Mouse (Mus musculus) inflammation-experienced regulatory T-cells, adult 6 months (primary cell): Measurements from ENCODE around the gene Rrm2. TPM values are rescaled to one million over a fixed set of nuclear protein-coding genes. Genes with fewer than 3 reads are reported as not detected.
"Not testable (repeated sequence)": the region's sequence is repeated elsewhere in the genome, so short reads cannot be mapped to it uniquely, and the experiment has no call there.

Source experiments
- ATAC-seq: one replicate; pipeline ENCODE4 v1.8.0; 2017
- polyA plus RNA-seq, 3 experiments: library from polyadenylated mRNA; unstranded; fragments of 100-300 nt; shearing (Covaris generic); gene quantifications; one replicate each; pipeline ENCODE4 v1.2.1; 2017

The Rrm2 gene
- 100 to 1,000 TPM in 1 of 3 experiments, 10 to 100 TPM in 2; 41.3 to 492 (median 44.8) TPM for polyA plus RNA-seq

DNA sequence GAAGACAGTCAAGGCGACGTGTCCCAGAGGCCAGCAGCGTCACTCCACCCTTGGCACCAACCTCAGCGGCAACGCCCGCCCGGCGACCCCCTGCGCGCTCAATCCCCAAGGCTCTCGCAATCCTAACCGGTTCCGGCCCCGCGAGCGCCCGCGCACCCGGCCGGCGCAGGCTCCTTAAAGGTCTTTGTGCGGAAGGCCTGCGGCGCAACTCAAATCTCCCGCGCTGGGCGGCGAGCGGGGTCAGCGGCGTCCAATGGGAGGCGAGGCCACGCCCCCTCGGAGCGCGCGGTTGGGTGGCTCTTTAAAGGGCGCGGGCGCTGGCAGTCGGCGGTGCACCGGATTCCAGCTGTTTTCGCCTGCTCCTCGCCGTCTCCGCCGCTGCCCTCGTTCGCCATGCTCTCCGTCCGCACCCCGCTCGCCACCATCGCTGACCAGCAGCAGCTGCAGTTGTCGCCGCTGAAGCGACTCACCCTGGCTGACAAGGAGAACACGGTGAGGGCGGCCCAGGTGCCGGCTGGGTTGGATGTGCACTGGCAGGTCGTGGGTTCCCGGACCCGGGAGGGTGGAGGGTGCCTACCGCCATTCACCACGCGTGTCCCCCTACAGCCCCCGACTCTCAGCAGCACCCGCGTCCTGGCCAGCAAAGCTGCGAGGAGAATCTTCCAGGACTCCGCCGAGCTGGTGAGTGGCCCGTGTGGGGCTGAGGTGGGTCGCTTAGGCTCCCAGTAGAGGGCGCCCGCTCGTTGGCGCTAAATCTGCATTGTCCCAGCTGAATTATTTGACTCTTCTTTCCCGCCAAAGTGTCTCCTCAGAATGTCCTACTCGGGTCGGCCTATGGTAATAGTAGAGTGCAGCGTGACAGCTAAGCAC lies at the start of gene Rrm2:
TSS of gene Rrm2 (plus strand) at position 288 of the 870 bp plus-strand sequence.
- peak; percentile 84 for ATAC-seq

DNA sequence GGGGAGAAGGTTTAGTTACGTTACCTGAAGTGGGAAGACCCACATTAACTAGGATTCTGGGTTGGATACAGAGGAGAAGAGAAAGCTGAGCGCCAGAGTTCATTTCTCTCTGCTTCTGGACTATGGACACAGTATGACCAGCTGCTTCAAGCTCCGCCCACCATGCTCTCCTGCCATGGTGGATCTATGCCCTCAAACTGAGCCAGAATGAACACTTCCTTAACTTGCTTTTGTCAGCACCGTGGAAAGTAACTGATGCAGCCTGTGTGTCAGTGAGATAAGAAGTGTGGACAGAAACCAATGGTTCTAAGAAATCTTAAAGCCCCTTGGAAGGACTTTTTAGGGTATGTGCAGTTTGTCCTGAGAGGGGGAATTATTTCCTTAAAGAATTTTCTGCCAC lies 49.0 kb upstream of the Rrm2 start:
- no peak for ATAC-seq

DNA sequence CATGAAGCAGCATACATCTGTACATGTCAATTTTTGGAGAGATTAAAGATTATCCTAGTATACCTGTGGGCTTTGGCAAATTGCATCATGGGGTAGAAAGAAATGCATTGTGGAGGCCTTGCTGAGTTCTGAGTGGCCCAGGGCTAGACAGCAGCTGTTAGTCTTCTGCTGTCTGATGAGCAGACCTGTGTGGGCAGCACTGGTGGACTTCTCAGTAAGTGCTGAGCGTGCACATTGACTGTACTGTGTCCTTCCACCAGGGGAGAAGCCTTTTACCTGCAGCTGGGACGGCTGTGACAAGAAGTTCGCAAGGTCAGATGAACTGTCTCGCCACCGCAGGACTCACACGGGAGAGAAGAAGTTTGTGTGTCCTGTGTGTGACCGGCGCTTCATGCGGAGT lies 48.1 kb upstream of the Rrm2 start:
- ATAC-seq = no peak

DNA sequence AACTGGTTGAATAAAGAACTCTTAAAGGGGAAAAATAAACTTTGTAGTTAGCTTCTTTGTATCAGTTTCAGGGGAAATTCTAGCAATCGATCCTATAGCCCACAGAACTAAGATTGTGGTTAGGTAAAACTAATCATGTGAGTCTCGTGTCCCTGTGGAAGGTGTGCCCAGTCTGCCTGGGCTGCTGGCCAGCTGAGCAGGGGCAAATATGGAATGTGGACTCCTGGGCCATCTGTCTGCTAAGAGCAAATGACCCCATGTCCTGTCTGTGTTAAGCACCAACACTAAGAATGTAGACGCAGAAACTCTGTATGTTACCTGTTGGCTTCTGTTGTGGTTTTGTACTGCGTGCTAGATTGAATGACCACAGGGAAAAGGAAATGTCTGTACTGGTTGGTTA lies 46.9 kb upstream of the Rrm2 start:
- no peak for ATAC-seq

DNA sequence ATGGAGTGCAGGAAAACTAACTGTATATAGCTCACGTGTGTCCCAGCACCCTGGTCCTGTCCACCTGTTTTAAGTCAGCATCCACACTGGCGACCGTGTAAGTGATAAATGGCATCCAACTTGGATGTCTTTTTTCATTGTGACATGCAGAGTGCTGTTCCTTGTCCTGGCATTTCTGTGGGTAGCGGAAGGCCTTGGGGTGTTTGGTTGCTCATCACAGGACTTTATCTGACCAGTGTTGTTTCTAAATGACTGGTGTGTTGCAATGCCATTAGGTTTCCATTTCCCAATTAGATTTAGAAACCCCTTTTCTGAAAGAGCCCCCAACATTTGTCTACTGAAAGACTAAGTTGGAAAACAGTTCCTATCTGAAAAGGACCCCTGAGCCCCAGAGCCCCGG lies 45.9 kb upstream of the Rrm2 start:
- ATAC-seq = no peak

DNA sequence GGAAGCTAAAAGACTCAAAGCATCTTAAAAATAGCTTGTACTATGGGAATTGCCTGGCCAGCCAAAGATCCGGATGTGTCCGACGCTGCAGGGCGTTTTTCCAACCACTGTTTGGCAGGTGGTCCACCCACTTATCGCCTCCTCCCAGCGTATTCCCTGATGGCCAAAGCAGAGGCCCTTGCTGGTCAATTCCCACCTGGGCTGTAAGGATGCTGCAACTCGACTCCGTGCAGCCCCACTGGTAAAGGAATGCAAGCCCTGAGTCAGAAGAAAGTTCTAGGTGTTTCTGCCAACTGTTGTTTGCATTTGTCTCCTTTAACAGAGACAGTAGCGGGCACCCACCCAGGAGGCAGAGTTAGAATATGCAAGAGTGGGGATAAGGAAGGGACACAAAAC lies 27.9 kb upstream of the Rrm2 start:
- ATAC-seq = no peak

DNA sequence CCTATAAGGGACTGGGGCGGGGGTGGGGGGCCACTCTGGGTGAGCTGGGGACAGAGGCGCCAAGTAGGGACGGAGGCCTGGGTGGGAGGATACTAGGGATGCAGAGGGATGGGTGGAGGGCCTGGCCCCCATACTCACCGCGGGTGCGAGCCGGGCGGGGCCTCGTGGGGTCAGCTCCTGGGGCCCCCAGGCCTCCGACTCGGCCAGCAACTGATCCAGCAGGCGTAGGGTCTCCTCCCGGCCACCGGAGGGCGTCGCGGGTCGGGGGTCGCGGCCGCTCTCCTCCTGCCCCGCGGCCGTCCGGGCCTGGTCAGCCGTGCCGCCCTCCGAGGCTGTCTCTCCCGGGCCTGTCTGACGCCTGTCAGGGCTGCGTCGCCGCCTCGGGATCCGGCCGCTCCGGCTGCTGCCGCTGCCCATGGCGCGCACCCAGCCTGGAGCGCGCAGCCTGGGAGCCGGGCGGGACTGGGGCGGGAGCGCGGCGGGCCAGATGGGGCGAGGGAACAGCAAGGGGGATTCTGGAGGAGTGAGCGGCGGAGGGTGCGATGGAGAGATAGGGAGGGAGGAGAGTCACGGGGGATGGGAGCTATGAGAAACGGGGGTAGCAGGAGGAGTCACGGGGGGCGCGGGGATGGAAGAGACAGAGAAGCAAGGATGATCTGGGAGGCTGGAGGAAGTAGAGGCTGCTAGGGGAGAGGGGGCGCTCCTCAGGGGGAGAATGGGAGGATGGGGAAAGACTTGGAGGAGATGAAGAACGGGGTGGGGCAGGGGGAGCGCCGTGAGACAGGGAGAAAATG lies 27.4 kb upstream of the Rrm2 start:
- no peak for ATAC-seq

DNA sequence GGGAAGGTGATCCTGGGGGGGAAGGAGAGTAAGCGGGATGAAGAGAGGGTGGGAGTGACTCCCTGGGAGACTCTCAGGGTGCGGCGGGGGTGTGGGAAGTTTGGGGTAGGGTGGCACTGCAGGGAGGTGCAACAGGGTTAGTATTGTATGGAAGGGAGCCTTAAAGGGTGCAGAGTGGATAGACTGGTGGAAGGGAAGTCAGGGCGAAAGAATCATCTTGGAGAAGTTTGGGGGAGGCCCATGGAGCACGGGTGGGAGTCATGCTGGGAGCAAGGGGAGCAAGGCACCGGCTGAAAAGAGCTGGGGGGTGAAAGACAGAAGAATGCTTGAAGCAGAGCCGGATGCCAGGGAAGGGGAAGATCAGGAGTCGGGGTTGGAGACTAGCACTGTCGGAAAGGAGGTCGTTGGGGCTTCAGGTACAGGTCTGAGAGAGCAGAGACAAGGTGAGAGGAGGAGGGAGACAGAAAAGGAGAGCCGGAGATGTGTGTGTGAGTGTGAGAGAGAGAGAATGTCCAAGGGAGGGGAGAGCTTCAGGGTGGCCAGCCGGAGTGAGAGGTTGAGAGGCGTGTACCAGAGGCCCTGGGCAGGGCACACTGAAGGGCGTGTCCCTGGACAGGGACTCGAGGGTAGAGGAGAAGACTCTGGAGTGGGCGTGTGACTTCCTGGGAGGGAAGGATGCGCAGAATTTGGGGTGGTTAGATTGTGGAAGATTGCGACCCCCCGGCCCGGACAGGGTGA lies 26.6 kb upstream of the Rrm2 start, which contains the start of gene Cys1:
TSS of gene Cys1 (minus strand) at position 528 of the 738 bp plus-strand sequence.
- ATAC-seq = no peak

DNA sequence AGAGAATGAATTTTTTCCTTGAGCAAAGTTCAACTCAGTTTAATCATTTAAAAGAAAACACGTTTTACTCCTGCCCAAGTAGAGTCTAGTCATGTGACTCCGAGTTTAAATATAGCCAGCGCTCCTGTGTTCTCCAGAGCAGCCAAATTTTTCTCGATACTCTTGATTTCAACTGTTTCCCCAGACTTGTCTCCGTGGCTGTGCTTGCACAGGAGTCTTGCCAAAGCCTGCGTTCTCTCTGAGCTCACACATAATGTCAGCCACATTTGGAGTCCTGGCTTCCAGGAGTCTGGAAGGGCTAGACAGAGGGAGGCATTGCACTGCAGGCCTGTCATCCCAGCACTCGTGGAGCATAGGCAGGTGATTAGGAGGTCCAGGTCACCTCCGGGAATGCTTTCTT lies 25.5 kb upstream of the Rrm2 start:
- no peak for ATAC-seq

DNA sequence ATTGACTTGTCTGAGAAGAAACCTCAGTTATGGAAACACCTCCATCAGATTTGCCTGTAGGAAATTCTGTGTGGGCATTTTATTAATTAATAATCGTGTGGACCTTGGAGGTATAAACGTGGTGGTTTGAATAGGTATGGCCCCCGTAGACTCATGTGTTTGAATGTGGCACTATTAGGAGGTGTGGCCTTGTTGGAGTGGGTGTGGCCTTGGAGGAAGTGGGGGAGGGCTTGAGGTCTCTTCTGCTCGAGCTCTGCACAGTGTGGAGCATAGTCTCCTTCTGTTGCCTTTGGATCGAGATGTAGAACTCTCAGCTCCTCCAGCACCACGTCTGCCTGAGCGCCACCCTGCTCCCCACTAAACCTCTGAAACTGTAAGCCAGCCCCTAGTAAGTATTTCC lies 24.6 kb upstream of the Rrm2 start:
- no peak for ATAC-seq

DNA sequence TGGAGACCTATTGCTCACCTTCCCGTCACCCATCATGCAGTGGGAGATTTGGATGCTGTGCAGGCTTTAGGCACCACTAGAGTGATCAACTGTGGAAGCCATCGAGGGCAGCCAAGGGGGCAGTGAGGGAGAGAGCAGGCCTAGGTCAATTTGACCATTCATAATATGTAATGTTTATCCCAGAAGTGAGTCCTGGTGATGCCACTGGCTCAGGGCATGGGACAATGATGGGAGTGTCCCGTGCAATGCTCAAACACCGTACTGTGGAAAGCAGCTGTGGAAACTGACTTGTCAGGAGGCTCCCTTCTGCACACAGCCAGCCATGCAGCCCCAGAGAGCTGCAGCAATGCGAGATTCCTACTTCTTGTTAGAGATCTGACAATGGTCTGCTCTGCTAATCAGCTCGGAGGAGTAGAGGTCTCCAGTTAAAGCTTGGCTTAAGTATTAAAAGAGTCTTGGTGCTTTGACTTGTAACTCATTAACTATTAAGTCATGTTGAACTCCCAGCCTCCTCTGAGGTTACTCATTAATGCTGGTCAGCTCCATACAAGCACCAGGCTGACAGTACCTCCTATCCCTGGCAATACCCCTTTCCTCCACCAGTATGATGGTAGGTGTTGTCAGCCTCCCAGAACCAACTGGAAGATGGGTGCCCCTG lies 21.9 kb upstream of the Rrm2 start:
- ATAC-seq = no peak

DNA sequence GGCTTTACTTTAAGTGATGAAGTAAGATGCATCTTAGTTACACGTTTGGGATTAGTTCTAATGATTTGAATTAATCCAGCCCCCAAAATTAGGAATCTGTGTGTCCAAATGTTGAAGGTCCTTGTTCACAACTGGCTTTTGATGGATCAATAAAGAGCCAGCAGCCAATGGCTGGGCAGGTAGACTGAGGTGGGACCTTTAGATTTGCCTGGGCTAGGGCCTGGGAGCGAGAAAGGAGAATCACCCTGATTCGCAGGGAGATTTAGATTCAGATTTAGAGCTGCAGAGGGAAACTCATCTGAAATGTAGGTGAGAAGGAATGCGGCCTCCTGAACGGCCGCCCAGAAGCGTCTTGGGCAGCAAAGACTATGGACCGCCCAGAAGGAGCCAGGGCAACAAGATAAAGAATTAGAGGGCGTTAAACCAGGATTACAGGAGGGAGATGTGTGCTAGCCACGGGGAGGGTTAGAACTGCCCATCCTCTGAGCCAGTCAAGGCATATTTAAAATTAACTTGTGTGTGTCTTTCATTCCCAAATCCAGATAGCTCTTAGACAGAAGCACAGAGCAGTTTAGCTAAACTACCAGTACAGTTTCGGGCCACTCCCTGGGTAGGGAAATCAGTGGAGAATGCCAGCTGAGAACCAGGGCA lies 21.2 kb upstream of the Rrm2 start:
- ATAC-seq = no peak

DNA sequence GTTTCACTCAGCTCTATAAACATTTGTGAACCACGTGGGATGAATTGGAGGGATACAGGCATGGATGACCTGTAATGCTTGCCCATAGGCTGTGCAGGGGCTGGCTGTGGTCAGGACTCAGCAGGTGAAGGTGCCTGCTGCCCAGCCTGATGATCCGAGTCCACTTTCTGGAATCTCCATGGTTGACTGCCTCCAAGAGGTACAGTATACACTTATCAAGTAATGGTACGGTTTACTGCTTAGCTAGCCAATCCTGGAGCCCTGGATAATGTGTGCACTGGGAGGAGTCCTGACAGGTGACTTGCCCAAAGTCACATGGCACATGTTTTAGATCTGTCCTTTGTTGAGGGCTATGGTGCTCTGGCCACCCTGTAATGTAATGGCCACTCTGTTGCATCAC lies 17.7 kb upstream of the Rrm2 start:
- ATAC-seq = no peak

DNA sequence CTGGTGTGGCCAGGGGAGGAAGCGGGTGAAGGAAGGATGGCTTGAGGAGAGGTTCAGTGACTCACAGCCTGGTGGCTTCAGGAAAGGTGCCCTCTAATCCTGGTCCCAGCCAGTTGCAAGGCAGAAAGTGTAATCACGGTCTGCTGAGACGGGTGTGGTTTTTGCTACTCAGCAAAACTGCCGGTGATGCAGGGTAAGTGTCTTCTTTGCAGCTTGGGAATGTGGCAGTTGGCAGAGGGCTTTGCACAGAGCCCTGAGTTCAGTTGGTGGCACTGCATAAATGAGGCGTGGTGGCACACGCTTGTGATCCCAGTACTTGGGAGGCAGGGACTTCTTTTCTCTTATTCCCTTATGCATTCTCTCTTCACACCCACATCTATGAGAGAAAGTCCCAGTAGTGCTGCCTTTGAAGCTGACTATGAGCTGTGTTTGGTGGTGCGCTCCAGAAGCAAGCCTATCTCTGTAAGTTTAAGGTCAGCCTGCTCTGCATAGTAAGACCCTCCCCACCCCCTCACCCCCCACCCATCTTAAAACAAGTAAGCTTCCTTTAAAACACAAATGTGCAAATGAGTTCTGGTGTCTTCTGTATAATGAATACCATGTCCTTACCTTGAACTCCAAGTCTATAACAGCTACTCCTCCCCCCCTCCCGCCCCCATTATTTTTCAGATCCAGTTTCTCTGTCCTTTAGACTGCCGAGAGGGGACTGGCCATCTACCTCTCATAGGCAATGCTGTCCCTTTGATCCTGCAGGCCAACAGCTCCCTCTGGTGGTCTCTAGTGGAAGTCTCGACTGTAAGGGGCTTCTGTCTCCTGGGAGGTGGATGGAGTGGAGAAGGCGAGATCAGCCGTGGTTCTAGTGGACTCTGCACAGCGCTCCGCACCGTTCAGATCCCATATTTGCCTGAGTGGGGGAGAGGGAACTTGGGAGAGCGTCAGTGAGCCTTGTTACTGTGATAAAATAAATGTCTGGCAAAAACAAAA lies 11.2 kb upstream of the Rrm2 start:
- peak; percentile 92 for ATAC-seq

DNA sequence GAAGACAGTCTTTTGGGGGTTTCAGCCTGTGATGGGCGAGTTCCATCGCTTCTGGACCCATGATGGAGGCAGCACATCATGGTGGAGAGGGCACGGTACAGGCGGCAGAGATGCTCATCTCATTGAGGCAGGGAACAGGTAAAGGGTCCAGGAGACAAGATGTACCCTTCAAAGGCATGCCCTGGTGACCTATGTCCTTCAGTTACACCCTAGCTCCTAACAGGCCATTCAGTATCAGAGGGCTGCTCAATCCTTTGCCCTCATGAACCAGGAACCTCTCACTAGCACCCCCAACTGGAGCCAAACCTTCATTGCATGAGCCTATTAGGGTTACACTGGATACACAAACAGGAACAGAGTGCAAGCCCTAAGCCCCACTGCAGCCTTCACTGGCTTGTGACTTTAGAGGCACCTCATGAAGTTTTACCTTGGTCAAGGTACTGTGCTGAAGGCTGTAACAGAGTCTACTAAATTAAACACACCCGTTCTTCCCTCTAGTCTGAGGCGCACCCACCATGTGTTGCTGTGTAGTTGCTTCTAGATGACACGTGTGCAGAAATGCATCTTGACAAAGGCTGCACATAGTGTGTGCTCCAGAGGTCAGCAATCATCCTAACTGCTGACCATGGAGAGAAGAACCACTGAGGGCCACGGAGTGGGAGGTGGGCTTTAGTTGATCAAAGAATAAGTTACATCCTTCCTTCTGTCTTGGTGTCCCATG lies 10.4 kb upstream of the Rrm2 start:
- no peak for ATAC-seq

DNA sequence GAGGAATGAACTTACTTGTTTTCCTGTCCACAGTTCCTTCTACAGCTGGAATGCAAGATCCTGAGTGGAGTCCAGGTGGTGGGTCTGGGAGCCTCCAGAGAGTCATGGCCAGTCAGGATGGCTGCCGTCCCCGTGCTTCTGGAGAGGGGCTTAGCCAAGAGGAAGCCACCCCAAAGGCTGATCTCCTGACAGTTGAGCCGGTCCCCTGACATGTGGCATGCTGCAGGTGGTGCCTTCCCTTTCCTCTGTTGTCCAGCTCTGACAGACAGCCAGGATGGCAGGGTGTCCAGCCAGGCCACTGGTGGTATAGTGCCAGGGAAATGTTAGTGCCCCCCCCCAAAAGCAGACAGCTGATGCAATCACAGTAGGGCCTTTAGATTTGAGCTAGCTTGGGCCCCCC lies 9.5 kb upstream of the Rrm2 start:
- ATAC-seq = no peak

DNA sequence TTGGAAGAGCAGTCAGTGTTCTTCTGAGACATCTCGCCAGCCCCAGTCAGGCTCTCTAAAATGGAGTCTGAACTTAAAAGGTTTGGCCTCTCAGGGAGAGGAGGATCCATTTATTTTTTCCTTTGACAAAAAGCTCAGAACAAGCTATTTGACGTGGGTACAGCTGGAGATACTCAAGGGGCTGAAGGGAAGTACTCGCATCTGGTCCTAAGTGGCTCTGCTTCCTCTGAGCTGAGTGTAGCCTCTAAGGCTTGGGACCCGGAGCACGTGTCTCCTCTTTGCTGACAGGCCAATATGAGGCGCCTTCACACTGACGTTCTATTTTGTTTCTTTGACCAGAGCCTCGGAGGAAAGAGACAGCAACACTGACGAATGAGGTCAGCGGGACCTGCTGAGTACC lies 8.5 kb upstream of the Rrm2 start:
- ATAC-seq = no peak

DNA sequence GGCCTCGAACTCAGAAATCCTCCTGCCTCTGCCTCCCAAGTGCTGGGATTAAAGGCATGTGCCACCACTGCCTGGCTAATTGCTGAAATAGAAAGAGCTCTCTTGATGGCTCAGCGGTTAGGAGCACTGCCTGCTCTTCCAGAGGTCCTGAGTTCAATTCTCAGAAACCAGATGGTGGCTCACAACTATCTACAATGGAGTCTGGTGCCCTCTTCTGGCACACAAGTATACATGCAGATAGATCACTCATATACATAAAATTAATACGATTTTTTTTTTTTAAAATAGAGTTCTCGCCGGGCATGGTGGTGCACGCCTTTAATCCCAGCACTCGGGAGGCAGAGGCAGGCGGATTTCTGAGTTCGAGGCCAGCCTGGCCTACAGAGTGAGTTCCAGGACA lies 6.4 kb upstream of the Rrm2 start:
- not testable (repeated sequence) for ATAC-seq

DNA sequence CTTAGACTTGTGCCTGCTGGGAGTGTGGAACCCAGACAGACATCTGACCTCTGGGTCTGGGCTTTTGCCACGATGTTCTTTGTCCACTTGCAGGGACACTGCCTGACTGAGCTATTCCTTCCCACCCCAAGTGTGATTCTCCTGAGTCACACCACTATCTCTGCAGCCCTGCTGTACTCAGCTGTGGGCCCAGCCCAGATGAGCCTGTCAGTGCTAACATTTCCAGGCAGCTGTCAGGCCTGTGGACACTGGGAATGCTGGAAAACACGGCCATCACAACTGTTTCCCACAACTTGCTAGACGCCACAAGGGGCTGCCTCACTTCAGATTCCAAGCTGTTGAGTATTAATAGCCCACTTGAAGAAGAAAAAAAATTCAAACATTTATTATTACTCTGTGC lies 5.0 kb upstream of the Rrm2 start:
- ATAC-seq = no peak
